Mouse (Mus musculus): Measurements from ENCODE around the gene Snapc2.

DNA sequence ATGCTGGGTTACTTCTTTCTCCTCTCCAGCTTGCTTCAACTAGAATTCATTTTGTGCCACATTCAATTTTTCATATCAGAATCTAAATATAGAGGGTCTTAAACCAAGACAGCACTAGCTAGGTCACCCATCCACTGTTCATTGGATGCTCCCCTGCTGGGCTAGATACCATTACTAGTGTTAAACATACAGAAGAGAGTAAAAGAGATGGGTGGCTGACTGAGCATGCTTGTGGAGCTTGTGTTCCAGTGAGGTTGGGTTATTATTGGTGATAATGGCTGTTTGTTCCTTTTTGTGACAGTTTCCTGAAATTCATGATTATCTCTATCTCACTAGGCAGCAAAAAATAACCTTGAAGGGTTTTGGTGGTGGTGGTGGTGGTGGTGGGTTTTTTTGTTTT lies 30.8 kb upstream of the Snapc2 start:
- TF ChIP-seq POLR2AphosphoS2 (IDR thresholded peaks at IDR 0.05; ENCODE audit: low read depth, low read length) (no peak), CHD1 (IDR thresholded peaks at IDR 0.05; ENCODE audit: low read depth, low read length) (no peak), HCFC1 (IDR thresholded peaks at IDR 0.05; ENCODE audit: low read depth, low read length) (no peak), CTCF (conservative IDR thresholded peaks at IDR 0.05 in 1 of 2, IDR thresholded peaks at IDR 0.05 in 1 of 2; ENCODE audit: low read depth in 2 of 2, low read length in 2 of 2) (no peak), RAD21 (IDR thresholded peaks at IDR 0.05; ENCODE audit: low read depth, low read length) (no peak), ZNF384 (IDR thresholded peaks at IDR 0.05; ENCODE audit: low read depth, low read length) (no peak), POLR2A (IDR thresholded peaks at IDR 0.05; ENCODE audit: low read depth, low read length) (no peak), SIN3A (IDR thresholded peaks at IDR 0.05; ENCODE audit: low read length) (no peak)

All from CH12.LX (cell line).